24 mouse cellular contexts compared by ENCODE assay signal in the genomic region with DNA sequence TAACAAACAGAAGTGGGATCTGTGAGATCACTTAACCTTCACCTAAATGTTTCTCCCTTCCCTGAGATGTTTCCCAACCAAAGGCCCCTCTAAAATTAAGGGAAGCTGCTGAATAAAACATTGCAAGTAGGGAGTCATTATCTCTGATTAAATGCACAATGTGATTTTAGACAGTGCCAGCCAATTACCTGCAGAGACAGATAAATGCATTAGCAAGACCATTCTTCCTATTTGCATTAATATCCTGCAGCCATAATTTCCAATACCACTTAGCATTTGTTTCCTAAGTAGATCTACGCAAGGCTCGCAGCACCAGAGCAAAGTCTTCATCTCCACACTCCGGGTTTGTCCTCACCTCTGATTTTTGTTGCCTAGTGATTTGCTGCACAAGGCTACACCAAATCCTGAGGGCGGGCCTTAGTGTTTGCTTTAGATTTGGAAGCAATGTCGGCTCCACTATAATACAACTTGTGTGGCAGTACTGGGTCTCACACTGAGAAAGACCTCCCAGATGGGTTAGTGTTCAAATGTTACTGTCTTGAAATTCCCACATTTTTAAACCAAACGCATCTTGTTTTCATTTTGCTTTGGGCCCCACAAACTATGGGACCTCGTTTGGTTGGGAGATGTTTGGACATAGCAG. TPM values are rescaled to one million over a fixed set of nuclear protein-coding genes. Genes with fewer than 3 reads are reported as not detected.
A peak's percentile ranks its signal among the peaks of the same experiment; 100 is the strongest.
DNase-seq lines count a peak whose midpoint lies in the region; ATAC-seq and TF ChIP-seq lines count a peak whose summit lies in the region.
"Had no signal": no experiment of that assay in that cellular context is flagged by ENCODE, and none has a peak within 500 bp of the region (broad histone marks: within the 10 kb centered on the region; RNA-seq: fewer than 3 reads in every experiment).

No protein-coding gene starts in this region.

- no peak for TF ChIP-seq POLR2A in brain, embryonic 14.5 days (IDR thresholded peaks at IDR 0.05; ENCODE audit: borderline replicate concordance, extremely low read depth, insufficient read depth, insufficient read length, poor library complexity, severe bottlenecking)
- TF ChIP-seq POLR2A in embryonic fibroblast, embryonic 13.5 days (IDR thresholded peaks at IDR 0.05; ENCODE audit: low read depth, low read length): no peak
- no peak for TF ChIP-seq POLR2A in cerebellum, adult 2 months (IDR thresholded peaks at IDR 0.05; ENCODE audit: borderline replicate concordance, insufficient read depth, low read length)

- H3K4me3 ChIP-seq in kidney, embryonic 15.5 days (replicated peaks): no peak overlapping the region
- H3K4me3 ChIP-seq in embryonic fibroblast, embryonic 13.5 days (ENCODE audit: insufficient read depth, low read length): no peak overlapping the region
- no peak overlapping the region for H3K4me3 ChIP-seq in cerebellum, adult 2 months (replicated peaks; ENCODE audit: insufficient read depth, low read depth, low read length)
- H3K4me3 ChIP-seq: heart, adult 2 months; heart, embryonic 15.5 days; megakaryocyte, embryonic 14.5 days had no signal

- H3K4me1 ChIP-seq in kidney, embryonic 15.5 days: peaks cover 13% of the 10 kb centered on the region; the same call in 1 of the 2 replicates
- H3K4me1 ChIP-seq in embryonic fibroblast, embryonic 13.5 days (ENCODE audit: control insufficient read depth, insufficient read depth, low read length): no peaks in the 10 kb centered on the region
- no peaks in the 10 kb centered on the region; the same call in 1 of the 2 replicates for H3K4me1 ChIP-seq in cerebellum, adult 2 months (ENCODE audit: control insufficient read depth, insufficient read depth, low read length)
- H3K4me1 ChIP-seq: heart, embryonic 15.5 days; megakaryocyte, embryonic 14.5 days had no signal

- DNase-seq in embryo, embryonic 10.5 days (ENCODE audit: low spot score): peak; percentile 44
- no peak for DNase-seq in embryo, embryonic 10 days (ENCODE audit: low spot score)
- no peak for DNase-seq in kidney, adult 9 months
- DNase-seq in brain, embryonic 14.5 days (ENCODE audit: low read depth): peak; percentile 70
- no peak for DNase-seq in cerebellum, adult 2 months
- DNase-seq in lung, postnatal 36 days: no peak
- DNase-seq: adrenal gland, adult 2 months; cerebellum, adult 9-10 months; gastrocnemius, postnatal 25 days; heart, adult 2 months; kidney, adult 8-10 months; lung, adult 18-20 months; lung, postnatal 14 days; right cerebral cortex, postnatal 14 days; spleen, adult 18-20 months; thymus, postnatal 36 days had no signal

- WGBS in kidney, embryonic 15.5 days: 73% methylated on average over 7 of the region's 7 CpGs
- 91% methylated on average over 7 of the region's 7 CpGs for WGBS in cerebellum, adult 2 months

- no peaks in the 10 kb centered on the region for H3K9me3 ChIP-seq in kidney, embryonic 15.5 days (replicated peaks)
- H3K9me3 ChIP-seq: heart, embryonic 15.5 days had no signal

- no peaks in the 10 kb centered on the region for H3K27me3 ChIP-seq in kidney, embryonic 15.5 days
- H3K27me3 ChIP-seq in cerebellum, adult 2 months (ENCODE audit: control insufficient read depth, insufficient read depth, low read length): no peaks in the 10 kb centered on the region
- H3K27me3 ChIP-seq: heart, embryonic 15.5 days; megakaryocyte, embryonic 14.5 days had no signal

- H3K9ac ChIP-seq in kidney, embryonic 15.5 days: no peak overlapping the region
- H3K9ac ChIP-seq: heart, embryonic 15.5 days had no signal

- TF ChIP-seq CTCF in brain, embryonic 14.5 days (IDR thresholded peaks at IDR 0.05; ENCODE audit: borderline replicate concordance, extremely low read depth, insufficient read depth, insufficient read length): no peak
- TF ChIP-seq CTCF in embryonic fibroblast, embryonic 13.5 days (IDR thresholded peaks at IDR 0.05; ENCODE audit: borderline replicate concordance, insufficient read depth, low read length): no peak
- no peak for TF ChIP-seq CTCF in cerebellum, adult 2 months (IDR thresholded peaks at IDR 0.05; ENCODE audit: borderline replicate concordance, insufficient read depth, low read depth, low read length)

- no peak overlapping the region for H3K4me2 ChIP-seq in kidney, embryonic 15.5 days
- H3K4me2 ChIP-seq: heart, embryonic 15.5 days; liver, embryonic 11.5 days had no signal

- ATAC-seq in kidney, embryonic 15.5 days (replicated peaks; ENCODE audit: low FRiP score): no peak
- ATAC-seq: inflammation-experienced regulatory T-cells, adult 6 months had no signal

- H3K27ac ChIP-seq in kidney, embryonic 15.5 days: peak overlapping the region; percentile 33; the same call in 1 of the 2 replicates
- 0 out of 2 replicates have a peak overlapping the region, but pooled peaks have one; percentile 1 for H3K27ac ChIP-seq in embryonic fibroblast, embryonic 13.5 days (ENCODE audit: insufficient read depth, low read length)
- no peak overlapping the region for H3K27ac ChIP-seq in cerebellum, adult 2 months (ENCODE audit: insufficient read depth, low read length)
- H3K27ac ChIP-seq: heart, adult 2 months; heart, embryonic 15.5 days had no signal

- H3K36me3 ChIP-seq in kidney, embryonic 15.5 days: no peaks in the 10 kb centered on the region
- H3K36me3 ChIP-seq: heart, embryonic 15.5 days had no signal

RNA-seq across cellular contexts. Expression of a gene that starts 46.9 kb away (rescaled TPM):
- polyA plus RNA-seq in kidney, embryonic 15.5 days (2015; fragmentation: Nextera tagmentation; extraction: Ambion mirVana): 0.99 and 1.2 TPM in 2 replicates
- 0.04 TPM in 1 of 2 replicates, not detected in the other for polyA plus RNA-seq in brain, embryonic 14.5 days (2012; rRNA removed)
- not detected in 2 replicates for polyA plus RNA-seq in embryonic fibroblast, embryonic 13.5 days (2011; ENCODE audit: insufficient read length, low read depth, missing spikeins)
- 0.05 TPM in 2 replicates for polyA plus RNA-seq in cerebellum, adult 2 months (2012; rRNA removed)
- polyA plus RNA-seq: adrenal gland, adult 2 months; forebrain, embryonic 11.5 days; heart, adult 2 months; heart, embryonic 15.5 days; inflammation-experienced regulatory T-cells, adult 6 months; liver, embryonic 11.5 days; neural tube, embryonic 14.5 days had no signal

Comparison
In these comparisons a context has a peak if more than half of its experiments do, and no peak if none do; other contexts are left out.
1. DNase-seq: peak in embryo, embryonic 10.5 days (single experiment) and brain, embryonic 14.5 days (single experiment); none in embryo, embryonic 10 days (single experiment), kidney, adult 9 months (single experiment), cerebellum, adult 2 months (0 of 2) and lung, postnatal 36 days (single experiment).